Mouse (Mus musculus) kidney, embryonic 14.5 days (tissue): ENCODE data around the gene Ccdc88c. TPM values are rescaled to one million over a fixed set of nuclear protein-coding genes. Genes with fewer than 3 reads are reported as not detected.

Source experiments
- ATAC-seq: fragments of 200-750 bp; cut with Nextera tagmentation; 2 replicates; pipeline ENCODE4 v1.8.0; 2017; ENCODE audit warnings: moderate number of reproducible peaks, mild to moderate bottlenecking, moderate TSS enrichment, moderate library complexity; ENCODE audit not compliant: low FRiP score, low TSS enrichment
- H3K27ac ChIP-seq: fragments of 300-500 bp; sonication (generic); 2 replicates; pipeline ENCODE4 v1.5.1; 2014; ENCODE audit warnings: low read depth, mild to moderate bottlenecking, low read length, moderate library complexity, mixed read lengths
- H3K27me3 ChIP-seq: fragments of 300-500 bp; sonication (generic); 2 replicates; pipeline ENCODE4 v1.6.1; 2014; ENCODE audit warnings: mild to moderate bottlenecking, low read length; ENCODE audit not compliant: control insufficient read depth, insufficient read depth
- H3K36me3 ChIP-seq: fragments of 300-500 bp; sonication (generic); 2 replicates; pipeline ENCODE4 v1.6.1; 2014; ENCODE audit warnings: low read length, mixed read lengths; ENCODE audit not compliant: control insufficient read depth, insufficient read depth
- H3K4me1 ChIP-seq: fragments of 300-500 bp; sonication (generic); 2 replicates; pipeline ENCODE4 v1.6.1; 2014; ENCODE audit warnings: low read length, mixed read lengths; ENCODE audit not compliant: control insufficient read depth, insufficient read depth
- H3K4me2 ChIP-seq: fragments of 300-500 bp; sonication (generic); replicated peaks from 2 replicates; pipeline ENCODE4 v1.6.1; 2014; ENCODE audit warnings: low read depth, mild to moderate bottlenecking, low read length
- H3K4me3 ChIP-seq: fragments of 300-500 bp; sonication (generic); 2 replicates; pipeline ENCODE4 v1.5.1; 2014; ENCODE audit warnings: mild to moderate bottlenecking, low read length
- H3K9ac ChIP-seq: fragments of 300-500 bp; sonication (generic); 2 replicates; pipeline ENCODE4 v1.6.1; 2014; ENCODE audit warnings: low read depth, mild to moderate bottlenecking, low read length, moderate library complexity
- H3K9me3 ChIP-seq: fragments of 300-500 bp; sonication (generic); 2 replicates; pipeline ENCODE4 v1.6.1; 2016; ENCODE audit warnings: low read length; ENCODE audit not compliant: control insufficient read depth
- WGBS: fragments of 180-500 bp; shearing (Covaris S2); extraction: QIAGEN DNeasy Blood & Tissue Kit; methylation state at CpG from one replicate; pipeline ENCODE4 v1.1.7; 2014; 5-methylcytosine and 5-hydroxymethylcytosine counted together
- polyA plus RNA-seq: library from polyadenylated mRNA; unstranded; fragments of >200 nt; fragmentation: Nextera tagmentation; extraction: Ambion mirVana; gene quantifications from 2 replicates; pipeline ENCODE4 v1.2.1, GENCODE M21; 2014

Ccdc88c gene
- polyA plus RNA-seq, 1 experiment from 2014 or later = 15.3 TPM

DNA sequence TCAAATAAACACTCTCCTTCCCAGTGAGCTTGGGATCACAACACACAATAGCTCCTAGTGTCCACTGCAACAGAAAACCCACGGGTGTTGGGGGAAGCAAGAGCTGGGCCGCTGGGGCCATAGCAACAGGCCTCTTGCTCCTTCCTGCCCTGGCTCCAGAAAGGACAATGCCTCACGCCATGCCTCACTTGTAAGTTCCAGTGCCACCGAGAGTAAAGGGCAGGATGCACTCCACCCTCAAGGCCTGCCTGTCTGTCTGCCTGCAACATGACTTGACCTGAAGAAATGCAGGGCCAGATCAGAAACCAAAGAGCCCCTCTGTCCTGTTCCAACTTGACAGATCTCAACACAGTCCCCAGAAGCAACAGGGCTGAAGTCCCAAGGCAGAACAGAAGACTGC is 72.0 kb downstream of the Ccdc88c start:
- Histone ChIP-seq H3K36me3 (no peaks in the 10 kb centered on the region), H3K4me2 (no peak overlapping the region), H3K9me3 (no peaks in the 10 kb centered on the region), H3K4me1 (peaks cover 10% of the 10 kb centered on the region), H3K4me3 (no peak overlapping the region), H3K27me3 (no peaks in the 10 kb centered on the region), H3K27ac (peak overlapping the region; percentile 19; the same call in 1 of the 2 replicates), H3K9ac (no peak overlapping the region)
- ATAC-seq = no peak
- WGBS = 66% methylated on average over 4 of the region's 4 CpGs

DNA sequence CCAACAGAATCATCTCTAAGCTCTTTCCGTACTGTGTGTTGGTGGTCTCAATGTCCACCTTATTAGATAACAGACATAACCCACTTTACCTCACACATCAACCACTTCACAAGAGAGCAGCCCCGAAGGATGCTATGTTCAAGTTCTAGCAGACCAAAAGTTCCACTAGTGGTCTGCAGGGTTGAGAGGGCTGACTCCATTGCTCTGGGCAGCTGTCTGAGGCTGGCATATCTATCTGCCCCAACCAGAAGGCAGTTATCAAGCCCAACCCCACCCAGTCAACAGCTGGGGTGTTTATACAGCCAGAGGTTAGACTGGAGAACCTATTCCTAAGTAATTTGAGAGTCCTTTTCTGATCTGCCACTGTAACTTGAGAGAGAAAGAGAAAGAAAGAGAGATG is 72.8 kb downstream of the Ccdc88c start:
- H3K9me3 ChIP-seq = no peaks in the 10 kb centered on the region
- H3K4me1 ChIP-seq = peaks cover 10% of the 10 kb centered on the region
- H3K27me3 ChIP-seq = no peaks in the 10 kb centered on the region
- no peak overlapping the region for H3K9ac ChIP-seq
- no peak overlapping the region for H3K4me3 ChIP-seq
- 0 out of 2 replicates have a peak, but pooled peaks cover 5% of the 10 kb centered on the region for H3K36me3 ChIP-seq
- no peak overlapping the region for H3K4me2 ChIP-seq
- 76% methylated on average over 2 of the region's 2 CpGs for WGBS
- no peak for ATAC-seq
- no peak overlapping the region for H3K27ac ChIP-seq

DNA sequence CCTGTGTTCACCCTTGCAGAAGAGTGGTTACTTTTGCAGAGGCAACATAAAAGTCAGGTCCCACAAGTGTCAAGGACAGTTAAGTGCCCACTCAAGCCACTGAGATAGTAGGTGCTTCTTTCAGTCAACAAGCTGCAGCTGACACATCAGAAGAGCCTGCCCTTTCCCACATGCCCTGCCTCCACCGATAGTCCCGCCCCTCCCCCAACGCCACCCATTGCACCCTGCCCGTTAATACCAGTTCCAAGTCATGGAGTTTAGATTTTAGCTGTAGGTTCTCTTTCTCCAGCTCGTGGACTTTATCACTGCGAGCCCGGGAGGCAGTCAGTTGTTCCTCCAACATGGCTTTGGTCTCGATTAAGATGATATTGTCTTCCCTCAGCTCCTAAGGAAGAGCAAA is 74.9 kb downstream of the Ccdc88c start:
- WGBS = 75% methylated on average over 8 of the region's 8 CpGs
- Histone ChIP-seq H3K4me1 (peaks cover 8% of the 10 kb centered on the region), H3K36me3 (0 out of 2 replicates have a peak, but pooled peaks cover 6% of the 10 kb centered on the region), H3K9ac (no peak overlapping the region), H3K4me3 (no peak overlapping the region), H3K27ac (no peak overlapping the region), H3K9me3 (no peaks in the 10 kb centered on the region), H3K27me3 (no peaks in the 10 kb centered on the region), H3K4me2 (no peak overlapping the region)
- ATAC-seq = no peak

GRCm38 (mm10) chr12:100952193-100952931 is 76.5 kb downstream of the Ccdc88c start:
- ATAC-seq = peak; percentile 82
- Histone ChIP-seq H3K27me3 (no peaks in the 10 kb centered on the region), H3K4me3 (no peak overlapping the region), H3K4me1 (no peaks in the 10 kb centered on the region; the same call in 1 of the 2 replicates), H3K9ac (no peak overlapping the region), H3K9me3 (no peaks in the 10 kb centered on the region), H3K36me3 (peaks cover 16% of the 10 kb centered on the region; the same call in 1 of the 2 replicates), H3K4me2 (no peak overlapping the region), H3K27ac (no peak overlapping the region)
- WGBS = 37% methylated on average over 9 of the region's 9 CpGs

GRCm38 (mm10) chr12:100949146-100949545 is 79.7 kb downstream of the Ccdc88c start:
- Histone ChIP-seq H3K4me3 (no peak overlapping the region), H3K27me3 (no peaks in the 10 kb centered on the region), H3K4me1 (no peaks in the 10 kb centered on the region), H3K9me3 (no peaks in the 10 kb centered on the region), H3K9ac (no peak overlapping the region), H3K36me3 (peaks cover 42% of the 10 kb centered on the region), H3K4me2 (no peak overlapping the region), H3K27ac (no peak overlapping the region)
- WGBS = 80% methylated on average over 5 of the region's 5 CpGs
- ATAC-seq = no peak

DNA sequence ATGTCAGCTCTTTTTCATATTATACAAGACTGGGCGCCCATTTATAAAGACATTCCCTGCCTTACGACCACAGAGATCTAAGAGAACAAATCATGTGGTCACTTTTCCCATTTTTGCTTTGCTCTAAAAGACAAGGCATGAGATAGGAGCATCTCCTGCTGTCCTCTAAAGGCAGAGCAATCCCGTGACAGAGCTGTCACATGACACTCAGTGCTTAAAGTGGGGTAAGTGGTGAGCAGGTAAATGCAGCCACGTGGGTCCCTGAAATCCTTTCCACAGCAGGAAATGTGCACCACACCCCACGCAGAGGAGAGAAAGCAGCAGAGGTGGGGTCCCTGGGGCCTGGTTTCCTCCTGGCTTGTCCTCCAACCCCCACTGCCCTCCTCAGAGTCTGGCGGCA is 80.8 kb downstream of the Ccdc88c start:
- H3K27me3 ChIP-seq = no peaks in the 10 kb centered on the region
- no peak overlapping the region for H3K9ac ChIP-seq
- 84% methylated on average over 6 of the region's 6 CpGs for WGBS
- H3K4me2 ChIP-seq = no peak overlapping the region
- no peak overlapping the region for H3K4me3 ChIP-seq
- no peak for ATAC-seq
- no peaks in the 10 kb centered on the region for H3K9me3 ChIP-seq
- H3K27ac ChIP-seq = no peak overlapping the region
- peaks cover 49% of the 10 kb centered on the region for H3K36me3 ChIP-seq
- H3K4me1 ChIP-seq = no peaks in the 10 kb centered on the region

DNA sequence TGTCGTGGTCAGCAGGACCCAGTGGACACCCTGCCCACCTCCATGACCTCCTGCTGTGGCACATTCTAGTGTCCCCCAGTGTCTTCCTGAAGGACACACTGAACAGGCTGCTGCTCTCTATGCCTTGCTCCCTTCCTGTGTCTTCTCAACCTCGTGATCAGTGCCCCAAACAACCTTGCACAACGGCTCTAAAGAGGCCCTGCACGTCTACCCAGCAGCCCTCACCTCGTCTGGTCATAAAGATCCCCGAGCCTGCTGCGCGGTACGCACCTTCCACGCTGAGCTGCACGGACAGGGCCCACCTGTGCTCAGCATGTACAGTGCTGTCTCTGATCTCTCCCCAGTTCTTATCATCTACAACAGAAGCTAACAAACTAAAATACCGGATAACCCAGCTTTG is 82.9 kb downstream of the Ccdc88c start:
- Histone ChIP-seq H3K27me3 (no peaks in the 10 kb centered on the region), H3K4me3 (no peak overlapping the region), H3K4me1 (no peaks in the 10 kb centered on the region), H3K9ac (no peak overlapping the region), H3K4me2 (no peak overlapping the region), H3K9me3 (no peaks in the 10 kb centered on the region), H3K36me3 (peaks cover 55% of the 10 kb centered on the region), H3K27ac (no peak overlapping the region)
- ATAC-seq = no peak
- WGBS = 77% methylated on average over 12 of the region's 12 CpGs

DNA sequence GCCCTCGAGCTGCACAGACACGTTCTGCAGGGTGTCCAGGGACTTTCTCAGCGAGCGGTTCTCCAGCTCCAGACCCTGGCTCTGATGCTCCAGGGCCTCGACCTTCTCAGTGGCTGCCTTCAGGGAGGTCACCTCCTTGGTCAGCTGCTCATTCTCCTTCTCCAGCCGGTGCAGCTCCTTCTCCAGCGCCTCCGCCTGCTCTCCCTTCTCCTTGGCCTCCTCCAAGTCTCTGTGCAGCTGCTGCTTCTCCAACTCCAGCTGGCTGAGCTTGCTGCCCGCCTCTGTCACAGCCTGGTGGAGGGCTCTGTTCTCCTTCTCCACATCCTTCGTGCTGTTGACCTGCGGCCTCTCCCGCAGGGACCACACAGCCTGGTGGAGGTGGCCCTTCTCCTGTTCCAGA is 83.4 kb downstream of the Ccdc88c start:
- ATAC-seq = no peak
- Histone ChIP-seq H3K36me3 (peaks cover 60% of the 10 kb centered on the region), H3K4me2 (no peak overlapping the region), H3K4me3 (no peak overlapping the region), H3K27ac (no peak overlapping the region), H3K9me3 (no peaks in the 10 kb centered on the region), H3K4me1 (no peaks in the 10 kb centered on the region), H3K27me3 (no peaks in the 10 kb centered on the region), H3K9ac (no peak overlapping the region)
- WGBS = 76% methylated on average over 12 of the region's 12 CpGs

GRCm38 (mm10) chr12:100944921-100945336 is 83.9 kb downstream of the Ccdc88c start:
- H3K27ac ChIP-seq = no peak overlapping the region
- H3K27me3 ChIP-seq = no peaks in the 10 kb centered on the region
- no peaks in the 10 kb centered on the region for H3K9me3 ChIP-seq
- ATAC-seq = no peak
- no peak overlapping the region for H3K4me2 ChIP-seq
- H3K36me3 ChIP-seq = peaks cover 65% of the 10 kb centered on the region
- H3K4me3 ChIP-seq = no peak overlapping the region
- 86% methylated on average over 21 of the region's 21 CpGs for WGBS
- no peaks in the 10 kb centered on the region for H3K4me1 ChIP-seq
- no peak overlapping the region for H3K9ac ChIP-seq
